Mouse (Mus musculus): ENCODE measurements around the gene Ankrd13b. TPM values are rescaled to one million over a fixed set of nuclear protein-coding genes. Genes with fewer than 3 reads are reported as not detected.
"Not testable (repeated sequence)": the region's sequence is repeated elsewhere in the genome, so short reads cannot be mapped to it uniquely, and the experiment has no call there.

Ankrd13b gene
- total RNA-seq (2015; ENCODE audit: low replicate concordance) (3.2 and 3.8 TPM in 2 replicates), total RNA-seq (2017; ENCODE audit: low replicate concordance) (0.64 TPM in 1 of 2 replicates, not detected in the other)

- no peak for ATAC-seq (replicated peaks; ENCODE audit: low FRiP score, poor library complexity, severe bottlenecking)
These were observed at the start of gene Ankrd13b for GRCm38 (mm10) chr11:77489591-77490235. Gene Ankrd13b, minus strand, starts transcription at chr11:77489678.

DNA sequence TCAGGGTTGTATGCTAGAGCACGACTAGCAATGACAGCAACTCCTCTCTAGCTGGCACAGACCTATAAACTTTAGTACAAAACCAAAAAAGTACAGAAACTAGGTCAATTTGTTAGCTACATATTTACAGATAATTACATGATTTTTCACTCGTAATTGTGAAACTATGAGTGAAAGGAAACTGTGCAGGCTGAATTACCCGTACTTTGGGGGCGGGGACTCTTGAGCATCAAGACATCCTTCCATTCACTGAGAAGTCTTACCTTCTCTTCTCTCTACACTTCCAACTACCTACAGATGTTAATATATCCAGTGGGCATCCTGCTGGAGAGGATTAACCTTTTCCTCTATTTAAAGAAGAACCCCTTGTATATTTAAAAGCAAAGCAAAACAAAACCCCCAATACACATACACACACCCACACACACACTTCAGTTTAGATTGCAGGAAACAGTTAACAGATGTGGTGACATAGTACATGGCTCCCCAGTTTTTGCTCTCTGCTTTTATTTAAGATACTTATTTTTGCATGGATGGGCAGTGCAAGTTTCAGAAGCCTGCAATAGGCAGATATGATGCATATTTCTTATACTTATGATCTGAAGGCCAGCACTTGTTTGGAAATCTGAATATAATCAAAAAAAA, 42.8 kb upstream of the Ankrd13b start:
- no peak for ATAC-seq (replicated peaks; ENCODE audit: low FRiP score, poor library complexity, severe bottlenecking)

DNA sequence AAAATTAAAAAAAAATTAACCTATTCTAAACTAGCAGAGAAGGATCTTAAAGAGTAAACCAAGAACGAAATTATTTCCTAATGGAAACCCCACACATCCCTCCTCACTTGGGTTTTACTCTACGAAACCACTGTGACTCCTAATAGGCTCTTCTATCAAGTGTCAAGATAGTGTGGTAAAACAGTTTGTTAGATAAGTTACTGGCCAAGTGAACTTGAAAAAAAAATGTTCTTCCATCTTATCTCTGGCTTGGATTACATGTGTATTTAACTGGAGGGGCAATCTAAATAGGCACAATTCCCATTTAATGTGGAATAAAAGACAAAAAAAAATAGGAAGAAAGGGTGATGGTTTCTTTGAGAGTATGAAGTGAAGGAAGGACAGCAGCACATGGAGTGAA, 41.4 kb upstream of the Ankrd13b start:
- ATAC-seq (replicated peaks; ENCODE audit: low FRiP score, poor library complexity, severe bottlenecking): no peak

DNA sequence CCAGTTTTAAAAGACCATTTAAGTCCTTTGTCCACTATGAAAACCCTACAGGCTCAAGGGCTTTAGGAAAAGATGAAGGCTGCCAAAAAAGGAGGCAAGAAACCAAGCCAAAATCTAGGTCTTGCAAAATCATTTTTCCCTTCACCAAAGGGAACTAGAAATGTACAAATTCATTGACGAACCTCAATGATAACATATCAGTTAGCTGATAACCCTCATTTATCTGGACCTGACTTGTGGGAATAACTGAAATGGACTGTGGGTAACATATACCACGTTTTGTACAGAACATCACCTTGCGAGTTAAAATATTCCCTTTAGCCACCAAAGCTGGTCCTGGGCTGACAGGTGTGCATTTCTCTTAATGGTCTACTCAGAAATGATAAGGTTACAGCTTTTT, 40.2 kb upstream of the Ankrd13b start:
- ATAC-seq (replicated peaks; ENCODE audit: low FRiP score, poor library complexity, severe bottlenecking): no peak

GRCm38 (mm10) chr11:77528420-77528819, 38.9 kb upstream of the Ankrd13b start:
- not testable (repeated sequence) for ATAC-seq (replicated peaks; ENCODE audit: low FRiP score, poor library complexity, severe bottlenecking)

- ATAC-seq (replicated peaks; ENCODE audit: low FRiP score, poor library complexity, severe bottlenecking): 0 out of 2 replicates have a peak, but pooled peaks have one; percentile 25
These were observed 36.5 kb upstream of the Ankrd13b start for GRCm38 (mm10) chr11:77525804-77526486.

DNA sequence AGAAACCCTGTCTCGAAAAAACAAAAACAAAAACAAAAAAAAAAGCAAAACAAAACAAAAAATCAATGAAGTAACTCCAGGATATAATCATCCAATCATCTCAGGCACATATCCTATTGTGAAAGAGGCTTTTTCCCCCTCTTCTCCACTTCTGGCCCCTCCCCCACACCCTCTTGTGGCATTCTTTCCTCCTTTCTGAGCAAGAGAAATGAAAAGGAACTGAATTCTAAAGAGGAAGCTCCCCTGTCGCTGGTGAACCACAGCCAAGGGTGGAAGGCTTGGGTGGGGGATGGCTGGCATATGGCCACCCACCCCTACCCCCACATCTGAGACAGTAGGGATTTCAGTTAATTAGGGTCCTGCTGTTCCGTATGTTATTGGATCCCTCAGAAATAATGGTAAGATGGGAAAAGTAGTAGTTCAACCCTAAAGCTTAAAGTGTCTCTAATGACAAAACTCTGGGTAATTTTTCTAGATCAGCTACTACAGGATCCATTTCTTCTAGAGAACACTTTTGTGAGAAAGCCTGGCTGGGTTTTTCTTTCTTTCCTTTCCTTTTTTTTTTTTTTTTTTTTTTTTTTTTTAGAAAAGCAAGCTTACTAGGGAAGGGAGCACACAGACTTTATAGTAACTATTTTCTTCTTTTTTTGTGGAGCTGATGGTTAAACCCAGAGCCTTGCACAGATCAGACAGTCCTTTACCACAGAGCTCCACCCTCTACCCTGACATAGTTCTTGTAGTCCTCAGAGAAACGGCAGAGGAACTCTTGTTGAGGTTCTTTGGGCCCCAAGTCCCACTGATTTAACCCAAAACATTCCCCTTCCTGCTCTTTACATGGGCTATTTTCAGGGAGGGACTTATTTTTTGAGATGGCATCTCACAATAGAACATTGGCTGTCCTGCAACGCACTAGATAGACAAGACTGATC, 31.4 kb upstream of the Ankrd13b start:
- no peak for ATAC-seq (replicated peaks; ENCODE audit: low FRiP score, poor library complexity, severe bottlenecking)

DNA sequence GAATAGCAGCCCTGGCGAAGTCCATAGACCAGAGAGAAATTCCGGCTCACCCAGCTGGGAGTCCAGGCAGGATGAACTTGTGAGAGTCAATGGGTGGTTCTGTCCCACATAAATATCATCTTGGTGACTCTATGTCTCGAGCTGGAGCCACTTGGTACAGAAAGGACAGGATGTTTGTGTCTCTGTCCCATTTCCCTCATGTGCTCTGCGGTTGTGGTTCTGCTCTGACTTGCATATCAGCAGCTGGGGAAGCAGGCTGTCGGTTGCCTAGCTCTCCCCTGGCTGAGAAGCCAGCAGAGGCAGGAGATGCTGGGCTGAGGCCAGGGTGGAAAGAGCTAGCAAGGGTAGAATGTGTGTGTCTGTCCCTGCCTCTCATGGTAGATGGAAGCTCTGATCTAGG, 29.6 kb upstream of the Ankrd13b start, which contains the start of gene Gm10392:
Gene Gm10392, minus strand, starts transcription at position 156 of the 400 bp plus-strand sequence.
- ATAC-seq (replicated peaks; ENCODE audit: low FRiP score, poor library complexity, severe bottlenecking): no peak

GRCm38 (mm10) chr11:77518051-77518798, 28.7 kb upstream of the Ankrd13b start:
- ATAC-seq (replicated peaks; ENCODE audit: low FRiP score, poor library complexity, severe bottlenecking): no peak

GRCm38 (mm10) chr11:77516553-77517425, 27.3 kb upstream of the Ankrd13b start:
- ATAC-seq (replicated peaks; ENCODE audit: low FRiP score, poor library complexity, severe bottlenecking): no peak

- no peak for ATAC-seq (replicated peaks; ENCODE audit: low FRiP score, poor library complexity, severe bottlenecking)
These were observed 26.4 kb upstream of the Ankrd13b start, which contains the start of gene Trp53i13 for GRCm38 (mm10) chr11:77515637-77516552. Gene Trp53i13, minus strand, starts transcription at chr11:77515980.

DNA sequence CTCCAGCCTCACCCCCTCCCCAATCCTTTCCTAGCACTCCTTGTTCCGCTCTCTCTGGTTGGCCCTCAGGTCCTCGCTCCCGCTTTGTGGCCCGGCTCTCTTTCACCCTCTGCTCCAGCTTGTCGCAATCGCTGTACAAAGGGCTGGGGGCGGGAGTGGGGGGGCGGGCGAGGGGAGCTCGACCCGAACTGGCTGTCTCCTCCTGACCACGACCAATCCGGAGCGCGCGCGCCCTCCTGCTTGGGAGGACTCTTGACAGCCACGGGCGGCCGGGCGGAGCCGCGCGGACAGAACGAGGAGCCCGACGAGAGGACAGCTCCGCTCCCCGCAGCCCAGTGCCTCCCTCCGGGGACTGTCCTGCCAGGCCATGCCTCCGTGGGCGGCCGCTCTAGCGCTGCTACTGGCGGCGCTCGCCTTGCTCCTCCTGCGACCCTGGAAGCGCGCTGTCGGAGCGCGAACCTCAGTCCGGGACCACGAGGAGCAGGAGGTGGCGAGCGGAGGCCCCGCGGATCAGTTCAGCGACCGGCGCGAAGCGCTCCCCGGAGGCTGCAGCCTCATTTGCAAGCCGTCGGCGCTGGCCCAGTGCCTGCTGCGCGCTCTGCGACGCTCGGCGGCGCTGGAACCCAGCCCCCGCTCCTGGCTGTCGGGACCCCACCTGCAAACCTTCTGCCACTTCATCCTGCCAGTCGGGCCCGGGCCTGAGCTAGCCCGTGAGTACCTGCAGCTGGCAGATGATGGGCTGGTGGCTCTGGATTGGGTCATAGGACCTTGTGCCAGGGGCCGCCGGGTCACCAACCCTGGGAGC, 25.6 kb upstream of the Ankrd13b start, which contains the start of gene Abhd15:
Gene Abhd15, plus strand, starts transcription at position 290 of the 805 bp plus-strand sequence.
- ATAC-seq (replicated peaks; ENCODE audit: low FRiP score, poor library complexity, severe bottlenecking): 0 out of 2 replicates have a peak, but pooled peaks have one; percentile 26

- ATAC-seq (replicated peaks; ENCODE audit: low FRiP score, poor library complexity, severe bottlenecking): peak; percentile 78
These were observed 24.9 kb upstream of the Ankrd13b start for GRCm38 (mm10) chr11:77514281-77514831.

DNA sequence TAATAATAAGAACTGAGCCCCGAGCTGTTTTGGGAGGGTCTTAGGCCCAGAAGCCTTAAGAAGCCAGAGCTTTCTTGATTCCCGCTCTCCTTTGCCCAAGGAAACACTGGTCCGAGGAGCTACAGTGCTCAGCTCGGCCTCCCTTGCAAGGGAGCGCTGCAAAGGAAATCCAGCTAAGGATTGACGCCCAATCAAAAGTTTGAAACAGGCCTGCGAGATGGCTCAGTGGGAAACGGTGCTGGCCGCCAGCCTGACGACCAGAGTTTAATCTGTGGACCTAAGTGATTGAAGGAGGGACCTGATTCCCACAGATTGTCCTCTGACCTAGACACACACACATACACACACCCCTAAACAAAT, 24.3 kb upstream of the Ankrd13b start:
- no peak for ATAC-seq (replicated peaks; ENCODE audit: low FRiP score, poor library complexity, severe bottlenecking)

DNA sequence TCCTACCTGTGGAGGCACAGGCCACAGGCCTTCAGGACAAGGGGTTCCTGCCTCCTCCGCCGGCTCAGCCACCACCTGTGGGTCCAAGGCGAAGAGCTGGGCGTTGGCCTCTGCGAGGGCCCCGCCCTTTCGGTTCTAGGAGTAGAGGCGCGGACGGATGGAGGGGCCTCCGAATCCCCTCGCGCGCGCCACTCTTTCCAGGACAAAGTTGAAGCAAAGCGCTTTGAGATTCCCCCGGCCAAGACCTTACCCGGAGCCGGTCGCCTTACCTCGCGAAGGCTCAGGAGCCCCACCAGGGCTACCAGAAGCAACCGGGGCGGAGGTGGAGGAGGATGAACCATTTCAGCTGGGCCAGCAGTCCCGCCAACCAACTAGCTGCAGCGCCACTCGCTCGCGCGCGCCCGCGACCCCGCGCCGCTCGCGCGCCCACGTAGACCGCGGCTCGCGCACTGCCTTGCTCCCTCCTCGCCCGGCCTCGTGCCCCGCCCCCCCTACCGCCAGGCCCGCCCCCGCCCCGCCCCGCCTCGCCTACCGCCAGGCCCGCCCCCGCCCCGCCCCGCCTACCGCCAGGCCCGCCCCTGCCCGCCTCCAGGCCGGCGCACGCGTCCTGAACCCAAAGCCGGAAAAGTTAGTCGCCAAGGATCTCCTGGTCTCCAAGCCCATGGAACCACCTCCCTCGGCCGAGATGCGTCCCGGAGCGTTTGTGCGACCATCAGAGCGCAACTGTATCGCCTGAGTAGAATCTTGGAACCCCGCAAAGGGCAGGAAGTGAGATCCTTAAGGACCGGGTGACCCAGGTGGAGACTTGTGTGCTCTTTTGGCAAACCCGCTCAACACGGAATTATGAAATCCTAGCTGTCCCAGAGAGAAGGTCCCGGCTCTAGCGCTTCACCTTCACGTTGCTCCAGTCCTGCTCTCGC, 23.7 kb upstream of the Ankrd13b start:
- ATAC-seq (replicated peaks; ENCODE audit: low FRiP score, poor library complexity, severe bottlenecking): peak; percentile 66

All from erythroid progenitor cell, adult 5-6 weeks (primary cell).